Mouse (Mus musculus) limb, embryonic 14.5 days (tissue): ENCODE data around the gene Usp54. TPM values are rescaled to one million over a fixed set of nuclear protein-coding genes. Genes with fewer than 3 reads are reported as not detected.

Experiments
- ATAC-seq: fragments of 200-750 bp; cut with Nextera tagmentation; 2 replicates; pipeline ENCODE4 v1.8.0; 2017; ENCODE audit warnings: low read depth, moderate number of reproducible peaks, moderate TSS enrichment; ENCODE audit not compliant: low FRiP score
- DNase-seq: peaks from one replicate; pipeline ENCODE4 v3.0.0-alpha.2; 2015; ENCODE audit warnings: low spot score
- H3K27ac ChIP-seq: fragments of 300-500 bp; sonication (generic); replicated peaks from 2 replicates; pipeline ENCODE4 v1.5.1; 2014; ENCODE audit warnings: low read depth, mild to moderate bottlenecking, low read length, moderate library complexity, mixed read lengths
- H3K27me3 ChIP-seq: fragments of 300-500 bp; sonication (generic); 2 replicates; pipeline ENCODE4 v1.6.1; 2014; ENCODE audit warnings: low read length, mixed read lengths; ENCODE audit not compliant: control insufficient read depth, insufficient read depth
- H3K36me3 ChIP-seq: fragments of 300-500 bp; sonication (generic); 2 replicates; pipeline ENCODE4 v1.6.1; 2014; ENCODE audit warnings: mild to moderate bottlenecking, low read length, moderate library complexity, mixed read lengths; ENCODE audit not compliant: control insufficient read depth, insufficient read depth
- H3K4me1 ChIP-seq: fragments of 300-500 bp; sonication (generic); 2 replicates; pipeline ENCODE4 v1.6.1; 2014; ENCODE audit warnings: antibody characterized with exemption, low read length, mixed read lengths; ENCODE audit not compliant: control insufficient read depth, insufficient read depth
- H3K4me2 ChIP-seq: fragments of 300-500 bp; sonication (generic); replicated peaks from 2 replicates; pipeline ENCODE4 v1.6.1; 2014; ENCODE audit warnings: low read depth, mild to moderate bottlenecking, low read length, moderate library complexity; ENCODE audit not compliant: severe bottlenecking
- H3K4me3 ChIP-seq: fragments of 300-500 bp; sonication (generic); replicated peaks from 2 replicates; pipeline ENCODE4 v1.5.1; 2014; ENCODE audit warnings: low read length
- H3K9ac ChIP-seq: fragments of 300-500 bp; sonication (generic); 2 replicates; pipeline ENCODE4 v1.6.1; 2014; ENCODE audit warnings: mild to moderate bottlenecking, low read depth, low read length, moderate library complexity; ENCODE audit not compliant: severe bottlenecking
- H3K9me3 ChIP-seq: fragments of 300-500 bp; sonication (generic); 2 replicates; pipeline ENCODE4 v1.6.1; 2016; ENCODE audit warnings: low read length; ENCODE audit not compliant: control insufficient read depth
- POLR2A ChIP-seq: fragments of 200-500 bp; IDR thresholded peaks from 2 replicates; pipeline ENCODE4 v1.8.0; 2012; ENCODE audit warnings: inconsistent platforms, mild to moderate bottlenecking, moderate library complexity, borderline replicate concordance; ENCODE audit not compliant: insufficient read depth, insufficient read length; ENCODE audit errors: extremely low read depth
- WGBS: fragments of 180-500 bp; shearing (Covaris S2); extraction: QIAGEN DNeasy Blood & Tissue Kit; methylation state at CpG from one replicate; pipeline ENCODE4 v1.1.7; 2014; 5-methylcytosine and 5-hydroxymethylcytosine counted together
- polyA plus RNA-seq, 2 experiments: library from polyadenylated mRNA; depleted of rRNA in 1 of 2; stranded (reverse) in 1 of 2; unstranded in 1 of 2; fragments of >200 nt; fragmentation: Nextera tagmentation in 1 of 2; extraction: Ambion mirVana in 1 of 2; gene quantifications; 2 replicates each; pipeline versions ENCODE4 v1.2.1 to v1.2.3; 2012 to 2014

The Usp54 gene
- polyA plus RNA-seq, 2 experiments: 9.6 to 16.3 TPM

GRCm38 (mm10) chr14:20667469-20667868, 26.6 kb upstream of the Usp54 start:
- Histone ChIP-seq H3K4me1 (peaks cover 14% of the 10 kb centered on the region), H3K27me3 (no peaks in the 10 kb centered on the region), H3K27ac (no peak overlapping the region), H3K36me3 (no peaks in the 10 kb centered on the region), H3K4me2 (no peak overlapping the region), H3K9me3 (no peaks in the 10 kb centered on the region), H3K4me3 (no peak overlapping the region), H3K9ac (no peak overlapping the region)
- 82% methylated on average over 1 of the region's 1 CpGs for WGBS
- ATAC-seq (no peak), DNase-seq (no peak)
- no peak for TF ChIP-seq POLR2A

DNA sequence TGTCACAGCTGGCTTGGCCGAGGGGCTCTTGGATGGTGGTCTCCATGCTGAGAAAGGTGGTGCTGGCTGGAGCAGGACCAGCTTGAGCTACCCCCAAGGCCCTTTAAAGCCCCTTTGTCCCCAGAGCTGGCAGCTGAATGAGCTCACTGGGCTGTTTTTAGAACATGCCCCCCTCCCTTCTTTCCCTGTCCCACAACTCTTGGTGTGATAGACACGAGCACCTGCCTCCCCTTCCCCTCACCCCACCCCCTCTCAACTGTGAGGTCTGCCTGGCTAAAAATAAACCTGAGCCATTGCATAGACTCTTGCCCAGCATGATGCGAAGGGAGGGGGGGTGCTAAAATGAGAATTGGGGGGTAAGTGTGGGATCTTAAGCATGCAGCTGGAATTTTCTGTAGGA, 23.6 kb upstream of the Usp54 start:
- WGBS: 39% methylated on average over 3 of the region's 3 CpGs
- Histone ChIP-seq H3K27ac (peak overlapping the region; percentile 69), H3K4me1 (peaks cover 26% of the 10 kb centered on the region), H3K9me3 (no peaks in the 10 kb centered on the region), H3K36me3 (no peaks in the 10 kb centered on the region), H3K4me2 (peak overlapping the region; percentile 17; the same call in 1 of the 2 replicates), H3K27me3 (no peaks in the 10 kb centered on the region), H3K4me3 (peak overlapping the region; percentile 15; the same call in 1 of the 2 replicates), H3K9ac (peak overlapping the region; percentile 37)
- DNase-seq (peak; percentile 61), ATAC-seq (peak; percentile 65)
- TF ChIP-seq POLR2A: no peak

DNA sequence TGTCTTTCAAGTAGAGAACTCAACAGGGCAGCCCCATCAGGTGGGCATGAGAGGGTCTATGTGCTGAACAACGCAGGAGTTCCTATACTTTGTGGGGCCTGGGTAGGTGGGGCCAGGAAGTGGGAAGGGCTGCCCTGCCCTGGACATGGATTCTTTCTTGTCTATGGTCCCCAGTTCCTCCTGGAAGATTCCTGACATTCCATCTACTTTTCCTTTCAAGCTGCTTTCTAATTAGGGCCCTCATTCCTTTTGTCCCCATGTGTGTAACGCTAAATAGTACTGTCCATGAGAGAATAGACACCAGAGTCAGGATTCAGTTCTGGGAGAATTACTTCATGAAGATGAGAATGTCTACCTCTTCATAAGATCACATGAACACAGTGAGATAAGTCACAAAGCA, 22.7 kb upstream of the Usp54 start:
- Histone ChIP-seq H3K4me2 (peak overlapping the region; percentile 17; the same call in 1 of the 2 replicates), H3K9ac (no peak overlapping the region), H3K36me3 (no peaks in the 10 kb centered on the region), H3K9me3 (no peaks in the 10 kb centered on the region), H3K27ac (peak overlapping the region; percentile 69; the same call in 1 of the 2 replicates), H3K4me3 (peak overlapping the region; percentile 15; the same call in 1 of the 2 replicates), H3K4me1 (peaks cover 26% of the 10 kb centered on the region), H3K27me3 (no peaks in the 10 kb centered on the region)
- WGBS: 64% methylated on average over 2 of the region's 2 CpGs
- DNase-seq (no peak), ATAC-seq (no peak)
- TF ChIP-seq POLR2A: no peak

GRCm38 (mm10) chr14:20662740-20663139, 21.9 kb upstream of the Usp54 start:
- WGBS: 83% methylated on average over 3 of the region's 3 CpGs
- TF ChIP-seq POLR2A: no peak
- H3K4me1 ChIP-seq: peaks cover 26% of the 10 kb centered on the region
- no peaks in the 10 kb centered on the region for H3K9me3 ChIP-seq
- H3K27ac ChIP-seq: no peak overlapping the region
- peak overlapping the region; percentile 74 for H3K4me3 ChIP-seq
- ATAC-seq: no peak
- no peaks in the 10 kb centered on the region for H3K27me3 ChIP-seq
- H3K9ac ChIP-seq: peak overlapping the region; percentile 81; the same call in 1 of the 2 replicates
- H3K4me2 ChIP-seq: peak overlapping the region; percentile 85; the same call in 1 of the 2 replicates
- no peak for DNase-seq
- H3K36me3 ChIP-seq: no peaks in the 10 kb centered on the region

- Histone ChIP-seq H3K9me3 (no peaks in the 10 kb centered on the region), H3K9ac (peak overlapping the region; percentile 81), H3K27me3 (no peaks in the 10 kb centered on the region), H3K36me3 (no peaks in the 10 kb centered on the region), H3K4me2 (peak overlapping the region; percentile 85), H3K4me1 (peaks cover 26% of the 10 kb centered on the region), H3K4me3 (peak overlapping the region; percentile 74), H3K27ac (peak overlapping the region; percentile 94)
- 11% methylated on average over 18 of the region's 19 CpGs for WGBS
- ATAC-seq: no peak
- TF ChIP-seq POLR2A: no peak
- no peak for DNase-seq
Observed at GRCm38 (mm10) chr14:20661661-20662331, 20.9 kb upstream of the Usp54 start.
